Mouse (Mus musculus) neutrophil, adult 59 days (primary cell): ENCODE measurements around the gene Thsd7b. TPM values are rescaled to one million over a fixed set of nuclear protein-coding genes. Genes with fewer than 3 reads are reported as not detected.

Experiments used
- total RNA-seq, 2 experiments: library from RNA; stranded (reverse); gene quantifications; 1 replicate in 1 of 2; 2 replicates in 1 of 2; pipeline ENCODE4 v1.2.4; 2023

Gene Thsd7b
- not detected for total RNA-seq

DNA sequence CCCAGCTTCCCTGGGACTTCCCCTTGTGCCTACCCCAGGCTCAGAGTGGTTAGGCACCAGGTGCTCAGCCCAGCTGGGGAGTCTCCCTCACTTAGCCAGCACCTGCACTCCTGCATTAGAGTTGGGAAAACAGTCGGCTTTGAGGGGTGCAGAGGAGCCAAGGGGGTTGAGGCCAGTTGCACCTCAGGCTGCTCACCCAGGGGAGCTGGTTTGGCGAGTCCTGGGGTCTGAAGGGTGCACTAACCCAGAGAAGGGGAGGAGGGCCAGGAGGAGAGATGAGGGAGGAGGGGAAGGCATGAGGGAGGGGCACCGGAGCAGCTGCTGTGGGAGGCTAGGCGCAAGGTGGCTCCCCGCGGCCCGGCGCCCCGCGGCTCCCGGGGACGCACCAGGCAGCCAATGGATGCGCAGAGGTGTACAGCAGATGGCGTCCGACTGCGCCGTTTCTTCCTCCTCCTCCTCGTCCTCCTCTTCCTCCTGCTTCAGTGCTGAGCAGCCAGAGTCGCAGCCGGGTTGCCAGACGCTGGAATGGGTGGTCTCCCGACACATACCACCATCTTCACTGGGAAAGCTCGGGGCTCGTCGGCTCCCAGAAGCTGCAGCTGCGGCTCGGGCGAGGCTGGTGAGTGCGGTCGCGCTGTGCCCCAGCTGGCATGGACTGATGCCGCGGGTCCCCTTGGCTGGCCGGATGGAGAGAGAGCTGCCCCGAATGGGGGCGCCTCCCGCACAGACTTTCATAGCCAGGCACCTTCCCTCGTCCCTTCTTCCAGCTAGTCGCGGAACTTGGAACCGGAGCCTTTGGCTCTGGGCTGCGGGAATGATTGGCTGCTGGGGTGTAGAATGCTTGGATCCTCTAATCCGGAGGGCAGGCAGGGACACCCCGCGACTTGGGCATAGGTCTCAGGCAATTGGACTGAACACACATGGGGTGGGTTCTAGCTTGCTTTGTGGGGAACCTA is at the start of gene Thsd7b:
Thsd7b (plus strand) TSS at position 321 of the 956 bp plus-strand sequence.

